Mouse (Mus musculus) G1E-ER4 (cell line): ENCODE measurements around the gene Rpl35. TPM values are rescaled to one million over a fixed set of nuclear protein-coding genes. Genes with fewer than 3 reads are reported as not detected.

ENCODE experiments used
- GATA1 ChIP-seq: IDR thresholded peaks from one replicate; pipeline ENCODE4 v1.8.0; 2012; ENCODE audit warnings: low read length, inconsistent platforms
- polyA plus RNA-seq: library from polyadenylated mRNA; stranded (reverse); fragments of >175 nt; gene quantifications from 2 replicates; pipeline ENCODE4 v1.2.3, GENCODE M21; 2012

Rpl35 gene
- polyA plus RNA-seq = 139 and 159 TPM in 2 replicates

- TF ChIP-seq GATA1 = no peak
These were observed at the start of gene Rpl35 for GRCm38 (mm10) chr2:39005574-39006079. TSS of gene Rpl35 (minus strand) at chr2:39005624.

DNA sequence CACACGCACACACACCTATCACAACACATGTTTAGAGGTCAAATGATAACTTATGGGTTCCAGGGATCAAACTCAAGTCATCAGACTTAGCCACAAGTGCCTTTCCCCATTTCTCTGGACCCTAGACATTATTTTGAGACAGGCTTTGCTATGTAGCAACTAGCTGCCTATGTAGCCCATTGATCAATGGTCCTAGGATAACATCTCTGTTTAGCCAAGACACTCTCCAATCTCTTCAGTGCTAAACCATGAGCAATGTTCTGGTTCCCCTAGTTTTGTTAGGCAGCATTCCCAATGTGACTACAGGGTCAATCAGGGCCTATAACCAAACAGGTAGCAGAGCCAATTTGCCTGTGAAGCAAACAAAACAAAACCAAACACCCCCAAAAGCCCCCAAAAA lies 43.1 kb upstream of the Rpl35 start:
- TF ChIP-seq GATA1 = no peak

DNA sequence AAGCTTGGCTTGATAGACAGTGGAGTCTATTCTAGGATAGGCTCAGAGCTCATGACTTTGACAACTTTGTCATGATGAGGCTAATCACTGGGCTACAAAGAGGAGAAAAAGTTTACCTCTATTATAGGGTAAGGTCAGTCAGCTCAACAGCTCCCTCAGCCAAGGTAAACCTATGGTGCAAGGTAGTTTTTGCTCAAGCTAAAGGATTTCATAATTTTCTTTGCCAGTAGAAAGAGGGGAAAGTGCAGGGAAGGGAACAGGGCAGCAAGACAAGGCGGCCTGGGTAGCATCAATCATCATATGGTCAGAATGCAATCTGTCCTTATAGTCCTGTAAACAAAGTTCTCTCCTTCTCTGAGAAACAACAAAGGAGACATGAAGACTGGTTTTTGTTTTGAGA lies 34.8 kb upstream of the Rpl35 start:
- TF ChIP-seq GATA1 = no peak

DNA sequence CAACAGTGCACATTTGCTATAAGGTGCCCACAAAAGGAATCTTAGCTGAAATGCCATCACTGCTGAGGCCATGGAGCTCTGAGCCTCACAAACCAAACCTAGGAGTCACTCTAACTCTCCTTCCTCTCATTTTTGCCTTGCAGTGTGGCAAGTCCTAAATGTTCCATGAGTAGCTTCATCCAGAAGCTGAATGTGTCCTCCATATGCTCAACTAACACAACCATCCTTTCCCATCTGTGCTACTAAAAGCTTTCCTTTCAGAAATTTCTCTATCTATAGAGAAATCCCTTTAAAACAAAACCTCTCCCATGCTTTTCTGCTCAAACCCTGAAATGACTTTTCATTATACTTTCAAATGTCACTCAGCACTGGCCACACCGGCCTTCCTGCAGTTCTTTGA lies 26.2 kb upstream of the Rpl35 start:
- TF ChIP-seq GATA1 = no peak

- TF ChIP-seq GATA1 = no peak
These were observed 14.6 kb upstream of the Rpl35 start for GRCm38 (mm10) chr2:39020004-39020403.

GRCm38 (mm10) chr2:39016581-39016980 lies 11.2 kb upstream of the Rpl35 start:
- no peak for TF ChIP-seq GATA1

DNA sequence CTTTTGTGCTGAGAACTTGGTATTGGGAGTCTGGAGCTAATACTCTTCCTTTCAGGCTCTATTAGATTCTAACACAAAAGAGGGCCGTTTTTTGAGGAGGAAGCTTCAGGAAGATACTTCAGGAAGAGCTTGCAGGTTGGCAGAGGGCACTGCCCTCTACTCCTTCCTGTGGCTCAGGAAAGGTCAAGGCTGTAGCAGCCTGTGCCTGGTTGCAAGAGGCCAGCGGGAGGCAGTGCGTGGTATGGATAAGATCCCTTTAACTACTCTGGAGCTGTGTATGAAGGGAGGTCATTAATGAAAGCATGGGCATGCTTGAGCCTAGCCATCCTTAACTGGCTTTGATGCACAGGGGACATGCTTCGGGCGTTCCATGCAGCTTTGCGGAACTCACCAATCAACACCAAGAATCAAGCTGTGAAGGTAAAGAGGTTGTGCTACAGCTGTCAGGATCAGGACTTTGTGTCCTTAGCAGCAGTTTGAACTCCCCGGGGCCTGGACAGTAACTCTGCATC lies 7.4 kb upstream of the Rpl35 start:
- TF ChIP-seq GATA1 = no peak

DNA sequence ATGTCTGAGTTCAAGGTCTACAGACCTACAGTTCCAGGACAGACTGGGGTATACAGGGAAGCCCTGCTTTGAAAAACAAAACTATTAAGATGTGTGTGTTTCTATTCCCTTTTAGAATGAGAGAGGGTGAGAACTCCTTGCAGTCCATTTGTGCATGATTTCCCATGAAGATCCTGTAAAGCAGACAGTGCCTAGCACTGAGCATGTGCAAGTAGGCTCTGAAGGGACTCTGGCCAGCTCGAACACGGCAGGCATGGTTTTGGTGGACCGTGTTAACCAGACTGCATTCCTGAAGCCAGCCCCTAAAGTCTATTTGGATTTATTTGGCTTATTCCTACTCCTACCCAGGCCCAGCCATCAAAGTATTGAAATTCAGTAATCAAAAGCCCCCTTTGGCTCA lies 6.5 kb upstream of the Rpl35 start:
- no peak for TF ChIP-seq GATA1

- TF ChIP-seq GATA1 = no peak
These were observed 5.8 kb upstream of the Rpl35 start for GRCm38 (mm10) chr2:39011264-39011663.

DNA sequence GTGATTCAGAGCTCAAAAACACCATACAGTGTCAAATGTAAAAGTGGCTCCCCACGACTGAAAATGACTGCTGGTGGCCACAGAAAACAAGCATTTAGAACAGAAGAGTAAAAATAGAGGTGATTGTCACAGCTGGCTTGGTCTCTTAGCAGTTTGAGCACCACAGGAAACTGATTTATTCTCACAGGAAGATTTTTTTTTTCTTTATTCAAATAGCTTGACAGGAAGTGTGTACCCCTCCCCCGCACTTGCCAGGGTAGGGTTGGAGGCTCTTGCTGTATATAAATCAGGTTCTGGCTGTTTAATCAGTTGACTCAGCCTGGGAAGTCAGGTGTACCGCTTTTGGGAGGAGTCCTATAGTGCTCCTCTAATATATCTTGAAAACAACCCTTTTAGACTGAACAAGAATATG lies 3.5 kb upstream of the Rpl35 start:
- TF ChIP-seq GATA1 = no peak

DNA sequence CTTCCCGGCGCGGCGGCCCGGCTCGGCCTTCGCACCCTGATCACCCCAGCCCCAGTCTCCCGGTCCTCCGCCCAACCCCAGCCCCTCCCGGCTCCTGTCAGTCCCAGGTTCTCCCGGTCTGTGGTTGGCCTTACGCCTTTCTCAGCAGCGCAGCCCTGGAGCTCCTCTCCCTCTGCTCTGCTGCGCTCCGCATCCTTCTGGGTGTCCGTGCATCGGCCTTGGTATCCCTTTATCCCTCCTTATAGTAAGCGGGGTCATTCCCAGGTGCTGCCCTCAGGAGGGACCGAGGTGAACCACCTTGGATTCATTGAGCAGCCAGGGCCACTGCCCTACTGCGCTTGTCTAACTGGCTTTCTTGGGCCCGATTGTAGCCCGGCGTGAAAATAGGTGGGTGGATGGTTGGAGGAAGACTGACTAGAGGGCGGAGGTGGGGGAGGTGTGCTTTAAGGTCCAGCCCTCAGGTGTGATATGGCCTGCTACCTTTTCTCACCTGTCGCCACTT lies 3.0 kb upstream of the Rpl35 start:
- TF ChIP-seq GATA1 = no peak

DNA sequence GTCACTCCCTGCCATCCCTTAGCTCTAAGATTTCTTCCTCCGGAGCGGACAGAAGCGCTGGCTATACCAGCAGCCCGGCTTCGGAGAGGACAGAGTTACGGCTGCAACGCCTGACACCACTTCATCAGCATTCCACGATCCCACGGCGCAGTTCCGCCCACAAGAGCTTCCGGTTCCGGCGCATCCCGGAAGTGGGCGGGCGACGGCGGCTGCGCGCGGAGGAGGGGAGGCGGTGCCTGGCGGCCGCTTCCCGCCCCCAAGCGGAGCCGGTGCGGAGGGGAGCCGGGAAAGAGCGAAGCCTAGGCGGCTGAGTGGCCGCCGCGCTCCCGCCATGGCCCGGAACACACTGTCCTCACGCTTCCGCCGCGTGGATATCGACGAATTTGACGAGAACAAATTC lies 2.4 kb upstream of the Rpl35 start:
- TF ChIP-seq GATA1 = no peak

GRCm38 (mm10) chr2:39006149-39006730 lies 816 bp upstream of the Rpl35 start:
- TF ChIP-seq GATA1 = no peak

DNA sequence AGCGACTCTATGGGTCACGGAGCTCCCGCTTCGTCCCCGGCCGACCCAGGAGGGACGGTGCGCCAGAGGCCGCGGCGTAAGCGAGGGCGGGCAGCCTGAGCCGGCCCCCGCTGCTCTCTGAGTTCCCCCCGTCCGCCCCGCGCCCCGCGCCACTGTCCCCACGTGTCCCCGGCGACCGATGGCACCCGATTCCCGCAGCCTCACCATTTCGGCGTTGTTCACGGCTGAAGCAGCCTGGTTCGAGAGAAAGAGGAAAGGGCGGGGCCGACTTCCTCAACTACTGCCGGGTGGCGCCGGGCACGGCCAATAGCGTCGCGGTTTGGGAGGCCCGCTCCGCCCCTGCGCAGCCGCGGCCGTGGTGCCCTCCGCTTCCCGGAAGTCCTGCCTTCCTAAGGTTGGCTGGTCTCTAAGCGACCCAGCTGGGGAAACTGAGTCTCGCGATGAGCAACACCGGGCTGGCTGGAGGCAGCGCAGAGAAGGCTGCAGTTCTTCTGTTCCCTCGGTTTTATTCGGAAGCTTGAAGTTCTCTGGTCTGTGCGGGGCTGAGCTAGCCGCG lies 466 bp downstream of the Rpl35 start, which contains the start of gene Arpc5l:
Gene Arpc5l, plus strand, starts transcription at position 469 of the 556 bp plus-strand sequence.
- no peak for TF ChIP-seq GATA1

DNA sequence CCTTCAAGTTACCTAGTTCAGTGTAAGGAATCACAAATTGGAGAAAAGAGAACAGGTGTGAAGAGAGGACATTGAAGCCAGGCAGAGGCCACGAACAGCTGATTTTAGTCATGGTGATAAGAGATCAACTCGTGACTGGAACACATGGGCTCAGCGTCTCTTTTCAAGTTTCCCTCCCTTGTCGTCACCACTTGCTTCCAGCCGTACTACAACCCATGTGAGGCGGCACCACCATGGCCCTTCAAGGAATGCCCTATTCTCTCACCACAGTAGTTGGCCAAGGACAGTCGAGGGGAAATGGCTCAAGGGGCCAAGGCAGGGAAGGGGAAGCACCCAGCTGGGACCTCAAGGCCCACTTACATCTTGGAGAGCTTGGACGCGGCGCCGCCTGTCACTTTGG lies 1.1 kb downstream of the Rpl35 start:
- no peak for TF ChIP-seq GATA1

- TF ChIP-seq GATA1 = no peak
These were observed 1.9 kb downstream of the Rpl35 start for GRCm38 (mm10) chr2:39003512-39003911.

DNA sequence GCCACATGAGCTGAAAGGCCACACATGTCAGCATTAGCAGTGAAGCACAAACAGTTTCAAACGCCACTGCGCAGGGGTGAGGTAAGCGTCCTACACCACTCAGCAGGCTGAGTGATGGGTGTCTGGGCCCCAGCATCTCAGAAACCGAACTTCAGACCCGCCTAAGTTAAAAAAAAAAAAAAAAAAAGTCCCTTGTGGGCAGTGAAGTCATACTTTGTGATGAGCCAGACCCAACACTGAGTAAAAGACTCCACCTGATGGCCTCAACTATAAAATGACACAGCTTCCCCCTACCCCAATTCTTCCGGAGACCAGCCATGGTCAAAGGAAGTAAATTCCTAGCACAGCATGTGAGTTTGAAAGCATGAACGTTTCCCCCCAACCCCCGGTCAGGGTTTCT lies 2.3 kb downstream of the Rpl35 start:
- TF ChIP-seq GATA1 = no peak
